Mouse (Mus musculus) limb, embryonic 15.5 days (tissue): Measurements from ENCODE around the gene Plcb2. TPM values are rescaled to one million over a fixed set of nuclear protein-coding genes. Genes with fewer than 3 reads are reported as not detected.

Experiments
- ATAC-seq: fragments of 200-750 bp; cut with Nextera tagmentation; 2 replicates; pipeline ENCODE4 v1.8.0; 2017; ENCODE audit warnings: low read depth, moderate TSS enrichment; ENCODE audit not compliant: insufficient number of reproducible peaks, low FRiP score, low TSS enrichment
- H3K27ac ChIP-seq: fragments of 300-500 bp; sonication (generic); 2 replicates; pipeline ENCODE4 v1.5.1; 2015; ENCODE audit warnings: moderate library complexity, mild to moderate bottlenecking, inconsistent platforms
- H3K27me3 ChIP-seq: fragments of 300-500 bp; sonication (generic); 2 replicates; pipeline ENCODE4 v1.6.1; 2015; ENCODE audit warnings: inconsistent platforms
- H3K36me3 ChIP-seq: fragments of 300-500 bp; sonication (generic); 2 replicates; pipeline ENCODE4 v1.6.1; 2015; ENCODE audit warnings: inconsistent platforms
- H3K4me1 ChIP-seq: fragments of 300-500 bp; sonication (generic); 2 replicates; pipeline ENCODE4 v1.6.1; 2015; ENCODE audit warnings: inconsistent platforms
- H3K4me2 ChIP-seq: fragments of 300-500 bp; sonication (generic); 2 replicates; pipeline ENCODE4 v1.6.1; 2015; ENCODE audit warnings: mild to moderate bottlenecking, inconsistent platforms
- H3K4me3 ChIP-seq: fragments of 300-500 bp; sonication (generic); 2 replicates; pipeline ENCODE4 v1.5.1; 2015; ENCODE audit warnings: mild to moderate bottlenecking, inconsistent platforms
- H3K9ac ChIP-seq: fragments of 300-500 bp; sonication (generic); 2 replicates; pipeline ENCODE4 v1.6.1; 2015; ENCODE audit warnings: inconsistent platforms
- H3K9me3 ChIP-seq: fragments of 300-500 bp; sonication (generic); 2 replicates; pipeline ENCODE4 v1.6.1; 2016; ENCODE audit warnings: inconsistent platforms
- WGBS: fragments of 180-500 bp; shearing (Covaris S2); methylation state at CpG from one replicate; pipeline ENCODE4 v1.1.7; 2015; 5-methylcytosine and 5-hydroxymethylcytosine counted together
- polyA plus RNA-seq: library from polyadenylated mRNA; unstranded; fragments of >200 nt; fragmentation: Nextera tagmentation; extraction: Ambion mirVana; gene quantifications from 2 replicates; pipeline ENCODE4 v1.2.1, GENCODE M21; 2015

Gene Plcb2
- polyA plus RNA-seq, 1 experiment from 2014 or later = 1.4 TPM

- Histone ChIP-seq H3K9me3 (no peaks in the 10 kb centered on the region), H3K4me3 (peak within 1 kb of the TSS; percentile 44), H3K27ac (no peak within 1 kb of the TSS), H3K4me1 (peaks cover 38% of the 10 kb centered on the region), H3K36me3 (no peaks in the 10 kb centered on the region), H3K4me2 (peak within 1 kb of the TSS; percentile 84), H3K9ac (peak within 1 kb of the TSS; percentile 26), H3K27me3 (peaks cover 99% of the 10 kb centered on the region)
- ATAC-seq = no peak
- WGBS = 2% methylated on average over 49 of the region's 50 CpGs
Measured at GRCm38 (mm10) chr2:118703913-118704730, 24.1 kb downstream of the Plcb2 start, which contains the start of gene Ankrd63. TSS of gene Ankrd63 (minus strand) at chr2:118703963.

GRCm38 (mm10) chr2:118702883-118703761 is 25.1 kb downstream of the Plcb2 start:
- no peak overlapping the region for H3K27ac ChIP-seq
- H3K4me1 ChIP-seq = peaks cover 39% of the 10 kb centered on the region
- peaks cover 93% of the 10 kb centered on the region for H3K27me3 ChIP-seq
- no peaks in the 10 kb centered on the region for H3K9me3 ChIP-seq
- peak overlapping the region; percentile 26 for H3K9ac ChIP-seq
- H3K4me2 ChIP-seq = peak overlapping the region; percentile 84
- H3K4me3 ChIP-seq = peak overlapping the region; percentile 44
- no peak for ATAC-seq
- no peaks in the 10 kb centered on the region for H3K36me3 ChIP-seq
- under 1% methylated on average over 93 of the region's 93 CpGs for WGBS

- no peak overlapping the region for H3K27ac ChIP-seq
- WGBS = 7% methylated on average over 51 of the region's 51 CpGs
- peak overlapping the region; percentile 44 for H3K4me3 ChIP-seq
- H3K9ac ChIP-seq = peak overlapping the region; percentile 26
- H3K4me2 ChIP-seq = peak overlapping the region; percentile 84
- H3K36me3 ChIP-seq = no peaks in the 10 kb centered on the region
- H3K4me1 ChIP-seq = peaks cover 47% of the 10 kb centered on the region
- no peak for ATAC-seq
- H3K9me3 ChIP-seq = no peaks in the 10 kb centered on the region
- H3K27me3 ChIP-seq = peaks cover 87% of the 10 kb centered on the region
Measured at GRCm38 (mm10) chr2:118701971-118702882, 26.0 kb downstream of the Plcb2 start.

GRCm38 (mm10) chr2:118701161-118701560 is 27.1 kb downstream of the Plcb2 start:
- H3K4me2 ChIP-seq = no peak overlapping the region
- peaks cover 85% of the 10 kb centered on the region for H3K27me3 ChIP-seq
- no peaks in the 10 kb centered on the region for H3K9me3 ChIP-seq
- peaks cover 53% of the 10 kb centered on the region for H3K4me1 ChIP-seq
- ATAC-seq = no peak
- no peak overlapping the region for H3K4me3 ChIP-seq
- H3K27ac ChIP-seq = no peak overlapping the region
- H3K36me3 ChIP-seq = no peaks in the 10 kb centered on the region
- whole genome bisulfite sequencing = 19% methylated on average over 5 of the region's 5 CpGs
- H3K9ac ChIP-seq = no peak overlapping the region

- no peak overlapping the region for H3K27ac ChIP-seq
- 4% methylated on average over 32 of the region's 32 CpGs for WGBS
- no peaks in the 10 kb centered on the region for H3K9me3 ChIP-seq
- H3K9ac ChIP-seq = no peak overlapping the region
- H3K4me1 ChIP-seq = peaks cover 60% of the 10 kb centered on the region
- peak overlapping the region; percentile 45 for H3K4me2 ChIP-seq
- H3K4me3 ChIP-seq = peak overlapping the region; percentile 25
- no peak for ATAC-seq
- H3K27me3 ChIP-seq = peaks cover 82% of the 10 kb centered on the region
- no peaks in the 10 kb centered on the region for H3K36me3 ChIP-seq
Measured at GRCm38 (mm10) chr2:118700179-118701062, 27.8 kb downstream of the Plcb2 start.

GRCm38 (mm10) chr2:118697955-118698354 is 30.3 kb downstream of the Plcb2 start:
- Histone ChIP-seq H3K27ac (no peak overlapping the region), H3K4me3 (no peak overlapping the region), H3K9ac (no peak overlapping the region), H3K27me3 (peaks cover 61% of the 10 kb centered on the region), H3K36me3 (no peaks in the 10 kb centered on the region), H3K4me1 (peaks cover 45% of the 10 kb centered on the region), H3K4me2 (no peak overlapping the region), H3K9me3 (no peaks in the 10 kb centered on the region)
- no peak for ATAC-seq
- 25% methylated on average over 7 of the region's 7 CpGs for WGBS

GRCm38 (mm10) chr2:118697311-118697877 is 30.8 kb downstream of the Plcb2 start:
- Histone ChIP-seq H3K4me1 (peaks cover 39% of the 10 kb centered on the region), H3K27ac (no peak overlapping the region), H3K4me2 (no peak overlapping the region), H3K36me3 (no peaks in the 10 kb centered on the region), H3K27me3 (peaks cover 55% of the 10 kb centered on the region), H3K9me3 (no peaks in the 10 kb centered on the region), H3K9ac (no peak overlapping the region), H3K4me3 (no peak overlapping the region)
- 40% methylated on average over 5 of the region's 5 CpGs for WGBS
- no peak for ATAC-seq

- Histone ChIP-seq H3K36me3 (no peaks in the 10 kb centered on the region), H3K4me2 (no peak overlapping the region), H3K9ac (no peak overlapping the region), H3K4me1 (peaks cover 35% of the 10 kb centered on the region), H3K4me3 (no peak overlapping the region), H3K9me3 (no peaks in the 10 kb centered on the region), H3K27me3 (peaks cover 48% of the 10 kb centered on the region), H3K27ac (no peak overlapping the region)
- WGBS = 46% methylated on average over 21 of the region's 21 CpGs
- ATAC-seq = no peak; the same call in 1 of the 2 replicates
Measured at GRCm38 (mm10) chr2:118696451-118697308, 31.6 kb downstream of the Plcb2 start.

GRCm38 (mm10) chr2:118695677-118696232 is 32.5 kb downstream of the Plcb2 start:
- peaks cover 39% of the 10 kb centered on the region for H3K27me3 ChIP-seq
- WGBS = 27% methylated on average over 11 of the region's 11 CpGs
- no peak overlapping the region for H3K9ac ChIP-seq
- H3K4me2 ChIP-seq = no peak overlapping the region
- peaks cover 33% of the 10 kb centered on the region for H3K4me1 ChIP-seq
- ATAC-seq = no peak
- no peaks in the 10 kb centered on the region for H3K9me3 ChIP-seq
- H3K36me3 ChIP-seq = no peaks in the 10 kb centered on the region
- no peak overlapping the region for H3K4me3 ChIP-seq
- no peak overlapping the region for H3K27ac ChIP-seq
